Mouse (Mus musculus) B cell, adult 2 months (primary cell): Measurements from ENCODE around the gene Zfp874a.
"Not testable (repeated sequence)": the region's sequence is repeated elsewhere in the genome, so short reads cannot be mapped to it uniquely, and the experiment has no call there.

Source experiments
- DNase-seq, 2 experiments: peaks; one replicate each; pipeline ENCODE4 v3.0.0; 2022

Gene Zfp874a

DNA sequence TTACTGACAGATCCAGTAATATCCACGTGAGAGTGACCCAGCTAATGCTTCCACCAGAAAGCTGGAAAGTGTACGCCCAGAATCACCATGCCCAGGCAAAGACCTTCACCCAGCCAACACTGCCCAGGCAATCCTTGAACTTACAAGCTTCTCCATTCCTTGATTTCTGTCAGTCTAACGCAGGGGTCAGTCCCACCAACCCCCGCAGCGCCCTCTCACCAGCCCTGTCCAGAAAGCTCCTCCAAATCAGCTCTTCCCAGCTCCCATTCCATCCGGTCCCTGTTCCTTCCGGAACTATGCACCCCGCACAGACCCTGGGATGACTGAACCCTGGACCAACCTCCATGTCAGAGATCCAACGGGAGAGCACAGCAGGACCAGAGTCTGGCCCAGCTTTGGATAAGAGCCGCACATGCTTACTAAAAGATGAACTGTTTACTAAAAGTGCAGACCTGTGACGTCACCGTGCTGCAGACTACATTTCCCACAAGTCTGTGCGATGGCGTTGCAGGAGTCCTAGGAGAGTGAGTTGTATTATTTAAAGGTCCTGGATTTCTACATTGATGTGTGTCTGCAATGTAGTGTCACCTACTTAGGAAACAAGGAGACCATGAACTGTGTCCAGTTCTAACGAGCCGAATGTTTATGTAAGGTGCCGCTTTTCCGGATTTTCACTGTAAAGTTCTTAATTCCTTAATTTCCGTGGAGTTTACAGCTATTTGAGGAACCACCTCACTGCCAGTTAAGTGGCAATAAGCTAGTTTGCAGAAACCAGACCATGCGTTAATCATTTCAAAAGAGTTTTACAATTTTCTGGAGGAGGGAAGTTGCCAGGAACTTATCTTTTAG is at the start of gene Zfp874a:
Gene Zfp874a, minus strand, starts transcription at position 453 of the 849 bp plus-strand sequence.
- DNase-seq: peak; percentile 88 to 91

DNA sequence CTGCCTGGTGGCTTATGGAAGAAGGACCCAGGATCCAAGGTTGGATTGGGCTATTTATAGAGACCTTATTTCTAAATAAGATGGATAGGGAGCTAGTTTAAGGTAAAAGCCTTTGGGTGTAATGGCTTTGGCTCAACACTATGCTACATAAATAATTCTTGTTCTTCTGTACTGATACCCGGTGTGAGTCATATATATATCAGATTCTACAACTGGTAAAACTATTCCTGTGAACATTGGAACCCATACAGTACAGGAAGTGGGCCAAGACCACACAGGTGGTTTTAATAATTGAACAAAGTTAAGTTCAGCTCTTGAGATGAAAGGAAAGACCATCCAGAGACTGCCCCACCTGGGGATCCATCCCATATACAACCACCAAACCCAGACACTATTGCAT is 49.5 kb upstream of the Zfp874a start:
- no peak for DNase-seq

DNA sequence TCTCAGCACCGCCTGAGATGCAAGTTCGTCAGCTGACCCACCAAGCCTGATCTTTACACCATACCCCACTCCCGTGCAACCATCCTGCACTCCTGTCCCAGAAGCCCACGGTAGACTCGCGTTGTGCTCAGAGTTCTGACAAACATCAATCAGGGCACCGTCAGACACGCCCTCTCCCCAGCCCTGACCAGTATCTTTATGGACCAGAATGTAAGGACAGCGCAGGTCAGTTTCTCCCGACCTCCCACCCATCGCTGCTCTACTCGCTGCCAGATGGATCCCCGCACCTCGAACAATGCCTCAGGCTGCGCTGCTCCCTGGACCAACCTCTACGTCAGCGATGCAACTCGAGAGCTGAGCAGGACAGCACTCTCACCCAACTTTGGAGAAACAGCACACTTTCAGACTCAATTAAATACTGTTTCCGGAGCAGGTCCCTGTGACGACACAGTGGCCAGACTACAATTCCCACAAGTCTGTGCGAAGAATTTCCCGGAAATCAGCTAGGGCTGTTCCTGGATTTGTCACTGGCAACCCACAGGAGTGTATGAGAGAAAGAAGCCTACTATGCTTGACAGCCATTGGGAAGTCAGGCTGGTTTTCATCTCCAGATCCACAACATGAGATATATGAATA is 48.8 kb upstream of the Zfp874a start, which contains the start of gene Zfp58:
Gene Zfp58, minus strand, starts transcription at position 472 of the 636 bp plus-strand sequence.
- DNase-seq: peak; percentile 79 to 81

DNA sequence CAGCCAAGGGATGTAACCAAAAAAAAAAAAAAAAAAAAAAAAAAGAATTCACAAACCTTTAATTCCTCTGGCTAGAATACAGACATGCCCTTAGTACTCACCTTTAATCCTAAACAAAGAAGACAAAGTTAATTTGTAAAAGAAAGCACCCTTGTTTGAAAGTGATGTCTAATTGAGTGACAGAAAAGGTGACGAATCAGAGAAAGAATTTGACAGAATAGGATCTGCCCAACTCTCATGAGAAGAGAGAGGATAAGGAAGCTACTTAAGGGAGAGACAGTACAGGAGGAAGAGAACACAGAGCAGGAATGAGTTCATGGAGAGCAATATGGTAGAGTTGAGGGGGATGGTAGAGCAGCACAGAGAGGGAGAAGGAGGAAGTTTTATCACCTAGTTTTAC is 44.2 kb upstream of the Zfp874a start:
- DNase-seq: no peak

DNA sequence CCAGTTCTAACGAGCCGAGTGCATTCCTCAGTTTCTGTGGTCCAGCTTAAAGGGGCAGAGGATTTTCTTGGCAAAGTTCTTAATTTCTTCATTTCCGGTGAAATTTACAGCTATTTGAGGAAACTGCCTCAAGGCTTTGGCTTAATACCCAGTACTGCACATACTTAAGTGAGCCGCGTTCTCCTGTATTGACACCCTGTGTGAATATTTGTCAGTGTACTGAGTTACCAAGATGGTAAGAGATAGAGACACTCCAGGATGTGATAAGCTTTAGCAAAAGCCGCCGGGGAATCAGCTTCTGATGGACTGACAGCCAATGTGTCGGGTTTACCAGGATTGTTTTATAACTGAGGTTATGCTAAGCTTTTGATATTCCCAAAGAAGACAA is 33.0 kb upstream of the Zfp874a start:
- DNase-seq: no peak

DNA sequence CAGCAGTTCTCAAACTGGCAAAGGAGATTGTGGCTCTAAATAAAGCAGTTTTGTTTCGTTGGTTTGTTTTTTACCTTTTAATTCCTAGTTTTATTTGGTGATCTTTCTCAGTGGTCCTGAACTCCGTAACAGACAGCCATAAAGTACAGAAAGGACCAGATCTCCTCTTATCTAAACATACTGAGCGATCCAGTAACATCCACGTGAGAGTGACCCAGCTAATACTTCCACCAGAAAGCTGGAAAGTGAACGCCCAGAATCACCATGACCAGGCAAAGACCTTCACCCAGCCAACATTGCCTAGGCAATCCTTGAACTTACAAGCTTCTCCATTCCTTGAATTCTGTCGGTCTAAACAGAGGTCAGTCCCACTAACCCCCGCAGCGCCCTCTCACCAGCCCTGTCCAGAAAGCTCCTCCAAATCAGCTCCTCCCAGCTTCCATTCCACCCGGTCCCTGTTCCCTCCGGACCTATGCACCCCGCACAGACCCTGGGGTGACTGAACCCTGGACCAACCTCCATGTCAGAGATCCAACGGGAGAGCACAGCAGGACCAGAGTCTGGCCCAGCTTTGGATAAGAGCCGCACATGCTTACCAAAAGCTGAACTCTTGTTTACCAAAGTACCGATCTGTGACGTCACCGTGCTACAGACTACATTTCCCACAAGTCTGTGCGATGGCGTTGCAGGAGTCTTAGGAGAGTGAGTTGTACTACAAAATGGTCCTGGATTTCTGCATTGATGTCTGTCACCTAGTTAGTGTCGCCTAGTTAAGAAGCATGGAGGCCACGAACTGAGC is 32.4 kb upstream of the Zfp874a start, which contains the start of gene Zfp874b:
Gene Zfp874b, minus strand, starts transcription at position 634 of the 799 bp plus-strand sequence.
- peak; percentile 88 to 89 for DNase-seq

DNA sequence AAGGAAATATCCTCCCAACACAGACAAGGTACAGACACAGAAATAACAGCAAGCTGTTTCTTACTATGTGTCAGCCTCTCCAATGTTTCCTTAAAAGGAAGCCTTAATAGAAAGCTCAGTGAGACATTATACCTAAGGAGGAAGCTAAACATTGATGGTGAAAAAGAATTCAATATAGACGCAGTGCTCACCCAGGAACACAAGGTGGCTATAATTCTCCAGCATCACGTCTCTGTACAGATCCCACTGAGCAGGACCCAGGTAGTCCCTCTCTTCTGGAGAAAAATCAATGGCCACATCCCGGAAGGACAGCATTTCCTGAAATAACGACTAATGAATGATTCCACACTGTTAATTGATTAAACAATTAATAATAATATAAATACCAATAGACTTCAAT is 30.1 kb upstream of the Zfp874a start:
- DNase-seq: no peak

DNA sequence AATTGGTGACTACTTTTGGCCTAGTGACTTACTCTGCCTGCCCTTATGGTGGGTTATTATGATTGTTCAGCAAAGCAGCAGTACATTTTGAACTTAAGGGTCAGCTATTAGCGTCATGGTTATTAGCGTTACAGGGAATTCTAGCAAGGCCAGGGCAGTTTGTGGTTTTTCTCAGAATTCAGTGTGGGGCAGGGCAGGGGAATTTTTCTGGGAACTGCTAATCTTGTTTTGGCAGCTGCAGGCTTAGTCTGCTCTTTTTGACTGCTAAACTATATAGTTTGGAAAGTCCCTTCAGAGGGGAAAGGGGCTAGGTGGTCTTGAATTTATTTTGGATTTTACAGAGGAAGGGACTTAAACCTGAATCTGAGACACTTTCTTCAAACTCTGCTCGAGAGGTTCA is 17.9 kb upstream of the Zfp874a start:
- no peak for DNase-seq

DNA sequence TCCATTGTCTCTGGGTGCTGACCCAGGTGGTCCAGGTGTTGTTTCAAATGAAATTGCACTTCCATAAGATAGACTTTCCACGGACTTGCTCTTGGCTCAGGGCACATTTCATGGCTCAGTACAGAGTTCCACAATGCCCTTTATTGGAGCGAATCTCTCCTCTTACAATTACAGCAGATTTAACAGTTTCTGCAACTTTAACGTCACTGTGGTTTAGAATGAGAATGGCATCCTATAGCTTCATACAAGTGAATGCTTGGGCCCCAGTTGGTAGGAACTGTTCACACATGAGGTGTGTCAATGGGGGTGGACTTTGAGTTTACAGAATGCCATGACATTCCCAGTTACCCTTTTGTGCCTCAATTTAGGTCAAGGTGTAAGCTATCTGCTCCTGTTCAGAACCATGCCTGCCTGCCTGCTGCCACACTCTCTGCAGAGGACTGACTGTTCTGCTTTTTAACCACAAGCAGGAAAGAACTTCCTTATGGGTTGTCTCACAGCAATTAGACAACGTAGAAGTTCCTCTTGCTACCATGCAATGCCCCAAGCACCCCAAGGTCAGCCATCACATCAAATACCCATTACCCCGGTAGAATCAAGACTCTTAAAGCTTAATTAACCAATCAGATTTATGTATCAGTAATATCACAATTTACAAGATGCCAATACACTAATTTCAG is 12.2 kb upstream of the Zfp874a start:
- DNase-seq: peak; percentile 31 to 41

DNA sequence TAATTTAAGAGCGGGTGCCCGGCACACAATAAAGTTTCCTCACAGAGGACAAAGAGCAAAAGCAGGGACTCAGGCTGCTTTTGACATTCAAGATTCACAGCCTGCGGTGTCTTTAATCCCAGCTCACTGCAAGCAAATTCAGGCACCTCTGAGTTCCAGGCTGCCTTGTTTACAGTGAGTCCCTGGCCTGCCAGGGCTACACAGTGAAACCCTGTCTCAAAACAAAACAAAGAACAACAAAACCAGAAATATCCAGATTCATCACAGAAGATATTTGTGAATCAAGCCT is 541 bp upstream of the Zfp874a start:
- DNase-seq: no peak

DNA sequence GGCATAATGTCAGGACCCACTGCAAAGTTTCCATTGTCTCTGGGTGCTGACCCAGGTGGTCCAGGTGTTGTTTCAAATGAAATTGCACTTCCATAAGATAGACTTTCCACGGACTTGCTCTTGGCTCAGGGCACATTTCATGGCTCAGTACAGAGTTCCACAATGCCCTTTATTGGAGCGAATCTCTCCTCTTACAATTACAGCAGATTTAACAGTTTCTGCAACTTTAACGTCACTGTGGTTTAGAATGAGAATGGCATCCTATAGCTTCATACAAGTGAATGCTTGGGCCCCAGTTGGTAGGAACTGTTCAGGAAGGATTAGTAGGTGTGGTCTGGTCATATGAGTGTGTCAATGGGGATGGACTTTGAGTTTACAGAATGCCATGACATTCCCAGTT is 14.3 kb downstream of the Zfp874a start:
- DNase-seq: not testable (repeated sequence)

DNA sequence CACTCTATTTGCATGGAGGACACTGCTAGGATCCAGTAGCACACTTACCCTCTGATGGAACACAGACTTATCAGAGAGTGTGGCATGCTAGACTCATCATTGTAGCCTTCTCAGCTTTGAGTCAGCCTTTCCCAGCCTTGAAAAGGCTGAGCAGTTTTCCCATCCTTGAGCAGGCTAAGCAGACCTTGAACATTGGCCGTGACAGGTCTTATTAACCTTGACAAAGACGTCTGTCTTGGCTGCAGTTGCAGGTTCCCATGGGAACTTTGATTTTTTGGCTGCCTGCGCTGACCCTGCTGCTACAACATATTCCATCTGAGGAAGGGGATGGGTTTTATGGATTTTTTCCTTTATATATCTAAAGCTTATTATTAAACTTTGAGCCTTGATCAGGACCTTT is 23.3 kb downstream of the Zfp874a start:
- DNase-seq: no peak

DNA sequence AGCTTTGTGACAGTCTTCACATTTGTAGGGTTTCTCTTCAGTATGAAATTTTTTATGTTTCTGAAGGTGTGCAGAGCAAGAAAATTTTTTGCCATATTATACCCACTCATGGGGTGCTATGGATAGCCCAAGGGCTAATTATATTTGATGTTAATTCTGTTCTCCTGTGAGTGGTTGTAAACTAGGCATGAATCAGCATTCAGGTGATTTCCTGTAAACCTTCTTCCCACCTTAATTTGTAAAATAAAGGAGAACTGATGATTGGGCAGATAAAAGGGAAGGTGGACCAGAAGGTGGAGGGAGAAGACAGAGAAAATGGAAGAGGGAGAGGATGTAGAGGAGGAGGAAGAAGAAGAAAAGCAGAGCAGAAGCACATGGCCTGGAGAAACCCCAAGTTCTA is 25.7 kb downstream of the Zfp874a start:
- DNase-seq: not testable (repeated sequence)

DNA sequence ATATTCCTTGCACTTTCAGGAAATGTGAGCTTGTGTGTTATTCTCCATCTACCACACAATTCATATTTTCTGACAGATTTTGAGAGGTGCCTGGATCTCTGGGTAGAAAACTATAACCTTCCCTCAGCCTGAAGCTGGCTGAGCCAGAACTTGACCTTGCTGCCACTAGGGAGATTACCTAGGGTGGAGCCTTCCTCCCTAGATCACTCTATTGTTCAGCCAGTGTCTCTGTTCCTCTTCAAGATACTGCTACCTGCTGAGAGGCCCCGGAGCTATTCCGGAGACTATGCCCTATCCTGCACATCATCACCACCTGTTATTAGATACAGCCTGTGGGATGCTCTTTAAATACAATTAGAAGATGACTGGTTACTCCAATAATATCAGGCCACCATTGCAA is 28.9 kb downstream of the Zfp874a start:
- DNase-seq: not testable (repeated sequence)

DNA sequence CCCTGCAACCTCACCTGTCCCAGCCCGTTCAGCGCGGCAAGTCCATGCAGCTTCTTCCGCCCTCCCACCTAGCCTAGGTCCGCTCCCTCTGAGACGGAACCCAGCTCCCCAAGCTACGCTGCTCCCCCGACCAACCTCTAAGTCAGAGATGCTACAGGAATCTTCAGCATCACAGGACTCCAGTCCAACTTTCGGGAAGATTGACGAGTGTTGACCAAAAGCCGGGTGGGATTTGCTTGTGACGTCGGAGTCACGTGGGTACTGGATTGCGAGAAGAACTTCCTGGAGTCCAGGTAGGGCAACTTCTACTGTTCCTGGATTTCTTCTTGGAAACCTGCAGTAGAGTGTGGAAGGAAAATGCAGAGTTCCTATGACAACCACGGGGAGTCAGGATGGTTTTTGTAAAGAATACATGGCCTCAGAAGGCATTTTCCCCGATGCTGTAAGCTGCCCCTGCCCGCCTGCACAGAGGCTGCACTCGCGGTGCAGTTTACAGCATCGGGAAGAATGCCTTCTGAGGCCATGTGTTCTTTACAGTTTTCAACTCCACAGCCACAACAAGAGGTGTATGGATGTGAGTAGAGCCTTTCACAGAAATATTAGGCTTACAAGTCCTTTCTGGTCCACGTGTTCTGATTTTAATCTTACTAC is 30.1 kb downstream of the Zfp874a start, which contains the start of gene Zfp459:
Gene Zfp459, minus strand, starts transcription at position 212 of the 651 bp plus-strand sequence.
- peak; percentile 50 to 59 for DNase-seq

DNA sequence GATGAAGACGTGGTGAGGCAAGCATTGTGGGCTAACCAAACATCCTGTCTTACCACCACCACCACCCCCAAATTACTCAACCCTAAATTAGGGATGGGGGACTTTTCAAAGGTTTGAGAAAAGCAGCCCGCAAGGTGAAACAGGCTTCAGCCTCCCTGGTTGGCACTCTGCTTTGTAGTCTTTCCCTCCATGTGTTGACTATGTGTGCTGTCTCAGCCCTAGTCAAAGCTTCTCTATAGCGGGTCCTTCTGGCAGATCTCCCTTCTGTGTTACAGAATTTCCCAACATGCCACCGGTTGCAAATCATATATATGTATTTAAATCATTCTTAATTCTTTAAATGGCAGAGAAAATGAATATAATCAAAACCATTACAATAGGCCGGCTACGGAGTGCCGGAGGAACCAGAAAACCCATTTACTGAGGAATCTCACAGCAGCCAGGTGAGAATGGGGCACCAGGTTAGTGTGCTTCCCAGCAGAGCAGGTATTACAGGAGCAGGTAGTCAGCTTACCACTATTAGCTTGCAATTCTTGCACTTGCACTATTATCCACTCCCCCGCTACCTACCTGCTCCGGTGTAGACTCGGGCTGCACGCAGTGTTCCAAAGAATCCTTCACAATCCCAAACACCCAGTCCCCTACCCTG is 30.7 kb downstream of the Zfp874a start:
- no peak for DNase-seq

DNA sequence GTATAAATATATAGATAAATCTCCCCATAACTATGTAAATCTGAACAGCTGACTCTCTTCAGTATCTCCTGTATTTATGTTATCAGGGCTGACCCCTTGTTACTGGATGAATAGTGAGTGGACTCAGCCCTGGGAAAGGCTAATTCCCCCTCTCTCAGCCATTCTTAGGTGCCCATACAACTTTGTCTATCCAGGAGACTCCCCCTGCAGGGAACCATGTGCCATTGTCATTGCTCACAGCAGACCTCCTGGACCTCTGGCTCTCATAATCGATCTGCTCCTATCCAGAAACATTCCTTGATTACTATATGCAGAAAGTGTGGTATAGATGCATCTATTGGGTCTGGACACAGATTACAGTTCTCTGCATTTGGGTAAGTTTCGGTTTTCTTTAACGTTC is 34.6 kb downstream of the Zfp874a start:
- DNase-seq: no peak

DNA sequence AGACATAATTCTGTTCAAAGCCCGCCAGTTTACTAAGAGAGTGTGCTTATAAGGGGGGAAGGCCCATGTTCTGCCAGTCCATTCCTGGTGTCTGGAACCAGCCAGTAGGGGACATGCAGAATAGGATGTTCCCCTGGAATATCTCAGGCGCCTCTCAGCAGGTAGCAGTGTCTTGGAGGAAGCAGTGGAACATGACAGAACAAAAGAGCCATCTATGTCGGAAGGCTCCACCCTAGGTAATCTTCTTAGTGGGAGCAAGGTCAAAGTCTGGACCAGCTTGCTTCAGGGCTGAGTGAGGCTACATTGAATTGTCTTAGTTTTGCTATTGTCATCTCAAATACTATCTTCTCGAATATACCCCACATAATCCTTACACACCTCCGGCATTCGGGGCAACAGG is 35.7 kb downstream of the Zfp874a start:
- no peak for DNase-seq

DNA sequence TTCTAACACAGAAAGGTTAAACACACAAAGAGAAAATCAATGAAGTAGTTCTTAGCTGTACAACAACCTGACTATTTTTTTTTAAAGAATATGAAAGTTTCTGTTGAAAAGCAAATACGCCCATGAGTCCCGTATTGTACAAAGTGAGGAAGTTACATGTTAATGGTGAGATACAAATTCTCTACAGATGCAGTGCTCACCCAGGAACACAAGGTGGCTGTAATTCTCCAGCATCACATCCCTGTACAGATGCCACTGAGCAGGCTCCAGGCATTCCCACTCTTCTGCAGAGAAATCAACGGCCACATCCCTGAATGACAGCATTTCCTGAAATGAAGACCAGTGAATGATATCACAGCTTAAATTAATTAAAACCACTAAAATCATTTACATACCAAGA is 37.8 kb downstream of the Zfp874a start:
- not testable (repeated sequence) for DNase-seq

DNA sequence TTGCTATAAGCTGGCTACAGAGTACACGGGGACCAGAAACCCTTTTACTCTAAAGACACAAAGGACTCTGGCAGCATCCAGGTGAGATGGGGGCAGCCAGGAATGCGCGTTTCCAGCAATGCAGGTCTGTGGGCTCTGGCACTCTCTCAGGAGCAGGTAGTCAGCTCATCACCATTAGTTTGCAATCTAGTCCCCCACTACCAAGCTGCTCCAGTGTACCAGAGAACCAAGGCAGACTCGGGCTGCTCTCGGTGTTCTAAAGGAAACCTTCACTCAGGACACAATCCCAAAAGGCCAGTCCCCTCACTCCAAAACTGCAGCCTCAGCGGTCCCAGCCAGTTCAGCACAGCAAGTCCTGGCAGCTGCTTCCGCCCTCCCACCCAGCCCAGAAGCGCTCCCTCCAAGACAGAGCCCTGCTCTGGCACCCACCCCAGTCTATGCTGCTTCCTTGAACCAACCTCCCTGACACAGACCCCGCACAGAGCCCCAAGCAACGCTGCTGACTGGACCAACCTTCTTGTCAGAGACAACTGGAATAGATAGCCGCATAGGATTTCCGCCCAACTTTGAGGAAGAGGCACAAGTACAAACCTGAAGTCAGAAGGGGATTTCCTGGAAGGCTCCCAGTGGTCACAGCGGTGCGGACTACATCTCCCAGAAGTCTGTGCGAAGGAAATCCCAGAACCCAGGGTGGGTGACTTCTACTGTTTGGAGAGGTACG is 52.1 kb downstream of the Zfp874a start, which contains the start of gene Zfp429:
Gene Zfp429, minus strand, starts transcription at position 637 of the 721 bp plus-strand sequence.
- peak; percentile 79 to 83 for DNase-seq

DNA sequence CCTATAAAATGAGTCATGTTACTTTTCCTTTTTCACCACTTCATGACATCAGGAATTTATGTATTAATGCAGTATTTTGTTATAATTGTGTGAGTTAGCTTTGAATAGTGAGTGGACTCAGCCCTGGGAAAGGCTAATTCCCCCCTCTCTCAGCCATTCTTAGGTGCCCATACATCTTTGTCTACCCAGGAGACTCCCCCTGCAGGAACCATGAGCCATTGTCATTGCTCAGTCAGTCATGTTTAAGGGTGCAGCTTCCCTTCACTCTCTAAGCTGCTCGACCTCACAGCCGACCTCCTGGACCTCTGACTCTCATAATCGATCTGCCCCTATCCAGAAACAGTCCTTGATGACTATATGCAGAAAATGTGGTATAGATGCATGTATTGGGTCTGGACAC is 75.2 kb downstream of the Zfp874a start:
- peak in 1 of 2 experiments; percentile 8 for DNase-seq
